Comparison of ENCODE assay signal across 9 mouse cellular contexts in genomic region chr2:30885453-30886163, GRCm38 (mm10). TPM values are rescaled to one million over a fixed set of nuclear protein-coding genes. Genes with fewer than 3 reads are reported as not detected.
A peak's percentile ranks its signal among the peaks of the same experiment; 100 is the strongest.
DNase-seq lines count a peak whose midpoint lies in the region; ATAC-seq and TF ChIP-seq lines count a peak whose summit lies in the region.
"Had no signal": no experiment of that assay in that cellular context is flagged by ENCODE, and none has a peak within 500 bp of the region (broad histone marks: within the 10 kb centered on the region; RNA-seq: fewer than 3 reads in every experiment).

No protein-coding gene starts in this region.

- TF ChIP-seq POLR2A in heart, adult 2 months (IDR thresholded peaks at IDR 0.05; ENCODE audit: insufficient read depth, low read depth, low read length), result no peak

- no peaks in the 10 kb centered on the region for H3K79me2 ChIP-seq in heart, adult 2 months (replicated peaks; ENCODE audit: control insufficient read depth, insufficient read depth, low read length)

- intact Hi-C loops in heart, adult 2 months (cut with DNase I), result no loop called here

- H3K27ac ChIP-seq in heart, adult 2 months, result no peak overlapping the region
- H3K27ac ChIP-seq in forebrain, embryonic 15.5 days (replicated peaks), result peak overlapping the region; percentile 35; the same call in 1 of the 2 replicates
- H3K27ac ChIP-seq in neural tube, embryonic 15.5 days (replicated peaks), result peak overlapping the region; percentile 64
- H3K27ac ChIP-seq: heart, embryonic 15.5 days had no signal

- H3K4me1 ChIP-seq in heart, adult 2 months (ENCODE audit: control insufficient read depth, insufficient read depth, low read length), result no peaks in the 10 kb centered on the region
- H3K4me1 ChIP-seq in forebrain, embryonic 15.5 days, result peaks cover 5% of the 10 kb centered on the region; the same call in 1 of the 2 replicates
- peaks cover 3% of the 10 kb centered on the region; the same call in 1 of the 2 replicates for H3K4me1 ChIP-seq in neural tube, embryonic 15.5 days

- ATAC-seq in cerebellum, adult (ENCODE audit: insufficient number of reproducible peaks, low FRiP score, low TSS enrichment), result peak; percentile 26; the same call in 1 of the 2 replicates
- no peak for ATAC-seq in forebrain, embryonic 15.5 days (replicated peaks)
- no peak for ATAC-seq in neural tube, embryonic 15.5 days (ENCODE audit: low FRiP score)
- no peak for ATAC-seq in granulocyte monocyte progenitor cell, adult 5-6 weeks (replicated peaks; ENCODE audit: poor library complexity, severe bottlenecking)

- no peak overlapping the region for H3K4me2 ChIP-seq in forebrain, embryonic 15.5 days (replicated peaks)
- H3K4me2 ChIP-seq in neural tube, embryonic 15.5 days, result no peak overlapping the region
- H3K4me2 ChIP-seq: heart, embryonic 15.5 days had no signal

- TF ChIP-seq CTCF in heart, adult 2 months (IDR thresholded peaks at IDR 0.05), result peak; percentile 17; the same call in 1 of the 2 replicates

- no peaks in the 10 kb centered on the region for H3K27me3 ChIP-seq in heart, adult 2 months (ENCODE audit: control insufficient read depth, insufficient read depth, low read length)
- H3K27me3 ChIP-seq in forebrain, embryonic 15.5 days, result no peaks in the 10 kb centered on the region
- no peaks in the 10 kb centered on the region for H3K27me3 ChIP-seq in neural tube, embryonic 15.5 days (replicated peaks)
- H3K27me3 ChIP-seq: heart, embryonic 15.5 days had no signal

- no peaks in the 10 kb centered on the region for H3K9me3 ChIP-seq in forebrain, embryonic 15.5 days
- H3K9me3 ChIP-seq in neural tube, embryonic 15.5 days (replicated peaks), result no peaks in the 10 kb centered on the region
- H3K9me3 ChIP-seq: heart, embryonic 15.5 days had no signal

- DNase-seq in heart, adult 2 months, result no peak
- DNase-seq in heart, adult 8-10 months (ENCODE audit: low spot score), result no peak
- DNase-seq in layer of hippocampus, postnatal 10 days (ENCODE audit: low spot score in 2 of 2), result peak; percentile 60 to 73
- no peak for DNase-seq in urinary bladder, adult 18-20 months (ENCODE audit: low spot score in 2 of 2)

- H3K36me3 ChIP-seq in heart, adult 2 months (ENCODE audit: control insufficient read depth, insufficient read depth, low read length), result no peaks in the 10 kb centered on the region
- H3K36me3 ChIP-seq in forebrain, embryonic 15.5 days, result no peaks in the 10 kb centered on the region
- no peaks in the 10 kb centered on the region for H3K36me3 ChIP-seq in neural tube, embryonic 15.5 days
- H3K36me3 ChIP-seq: heart, embryonic 15.5 days had no signal

- no peak overlapping the region for H3K4me3 ChIP-seq in heart, adult 2 months
- no peak overlapping the region for H3K4me3 ChIP-seq in forebrain, embryonic 15.5 days
- H3K4me3 ChIP-seq in neural tube, embryonic 15.5 days (replicated peaks), result no peak overlapping the region
- H3K4me3 ChIP-seq: heart, embryonic 15.5 days had no signal

- H3K9ac ChIP-seq in heart, adult 2 months (ENCODE audit: low read depth, low read length), result no peak overlapping the region
- no peak overlapping the region for H3K9ac ChIP-seq in forebrain, embryonic 15.5 days (replicated peaks)
- H3K9ac ChIP-seq in neural tube, embryonic 15.5 days (replicated peaks), result no peak overlapping the region
- H3K9ac ChIP-seq: heart, embryonic 15.5 days had no signal

- TF ChIP-seq EP300 in heart, adult 2 months (IDR thresholded peaks at IDR 0.05; ENCODE audit: insufficient read depth, low read depth, low read length), result no peak

- WGBS in heart, adult 2 months, result 27% methylated on average over 9 of the region's 9 CpGs
- WGBS in forebrain, embryonic 15.5 days, result 47% methylated on average over 9 of the region's 9 CpGs
- WGBS in neural tube, embryonic 15.5 days, result 63% methylated on average over 9 of the region's 9 CpGs

RNA-seq across cellular contexts. Expression of gene Ptges, which starts 44.1 kb away (rescaled TPM):
- total RNA-seq in heart, adult 2 months (2021), result 1 to 10 TPM; 2.5 to 2.8 TPM
- 4.8 and 6.6 TPM in 2 replicates for polyA plus RNA-seq in heart, adult 2 months (2012; rRNA removed)
- total RNA-seq in heart, adult 8-10 months (2022), result 1 to 10 TPM; 1.3 to 3.1 (median 1.9) TPM
- polyA plus RNA-seq in forebrain, embryonic 15.5 days (2015; fragmentation: Nextera tagmentation; extraction: Ambion mirVana), result 2.2 and 2.7 TPM in 2 replicates
- 1 to 10 TPM; 5.7 to 6.6 TPM for total RNA-seq in layer of hippocampus, postnatal 10 days (2021)
- 3.6 and 4.0 TPM in 2 replicates for polyA plus RNA-seq in neural tube, embryonic 15.5 days (2015; fragmentation: Nextera tagmentation; extraction: Ambion mirVana)
- total RNA-seq in granulocyte monocyte progenitor cell, adult 5-6 weeks (2014; fragmentation: Nextera tagmentation), result 0.30 TPM in 1 of 2 replicates, not detected in the other
- 0.13 and 0.52 TPM in 2 replicates for total RNA-seq in granulocyte monocyte progenitor cell, adult 5-6 weeks (2017)

RNA-seq across cellular contexts. Expression of gene Prrx2, which starts 50.8 kb away (rescaled TPM):
- total RNA-seq in heart, adult 2 months (2021), result under 1 TPM; 0.75 to 0.84 TPM
- 1.6 and 2.4 TPM in 2 replicates for polyA plus RNA-seq in heart, adult 2 months (2012; rRNA removed)
- total RNA-seq in heart, adult 8-10 months (2022), result under 1 TPM; 0.28 to 1.00 (median 0.73) TPM
- 1.6 and 3.1 TPM in 2 replicates for polyA plus RNA-seq in forebrain, embryonic 15.5 days (2015; fragmentation: Nextera tagmentation; extraction: Ambion mirVana)
- 1 to 10 TPM; 2.5 to 3.9 TPM for total RNA-seq in layer of hippocampus, postnatal 10 days (2021)
- polyA plus RNA-seq in neural tube, embryonic 15.5 days (2015; fragmentation: Nextera tagmentation; extraction: Ambion mirVana), result 1.8 and 2.7 TPM in 2 replicates
- total RNA-seq in granulocyte monocyte progenitor cell, adult 5-6 weeks (2014; fragmentation: Nextera tagmentation), result not detected in 2 replicates
- not detected in 2 replicates for total RNA-seq in granulocyte monocyte progenitor cell, adult 5-6 weeks (2017)

RNA-seq across cellular contexts. Expression of gene Asb6, which starts 55.5 kb away (rescaled TPM):
- total RNA-seq in heart, adult 2 months (2021), result 1 to 10 TPM; 7.8 to 8.1 TPM
- 12.8 and 13.6 TPM in 2 replicates for polyA plus RNA-seq in heart, adult 2 months (2012; rRNA removed)
- total RNA-seq in heart, adult 8-10 months (2022), result 10 to 100 TPM in 1 of 4 experiments, 1 to 10 TPM in 3; 8.4 to 11.3 (median 8.7) TPM
- polyA plus RNA-seq in forebrain, embryonic 15.5 days (2015; fragmentation: Nextera tagmentation; extraction: Ambion mirVana), result 43.3 and 45.3 TPM in 2 replicates
- total RNA-seq in layer of hippocampus, postnatal 10 days (2021), result 10 to 100 TPM; 34.9 to 36.1 TPM
- 40.7 and 44.0 TPM in 2 replicates for polyA plus RNA-seq in neural tube, embryonic 15.5 days (2015; fragmentation: Nextera tagmentation; extraction: Ambion mirVana)
- total RNA-seq in granulocyte monocyte progenitor cell, adult 5-6 weeks (2014; fragmentation: Nextera tagmentation), result 8.4 and 18.9 TPM in 2 replicates
- total RNA-seq in granulocyte monocyte progenitor cell, adult 5-6 weeks (2017), result 12.2 and 27.1 TPM in 2 replicates

Comparison
In these comparisons a context has a peak if more than half of its experiments do, and no peak if none do; other contexts are left out.
1. DNase-seq: peak in layer of hippocampus, postnatal 10 days (2 of 2); none in heart, adult 2 months (0 of 2), heart, adult 8-10 months (single experiment) and urinary bladder, adult 18-20 months (0 of 2).